Mouse (Mus musculus) heart, embryonic 11.5 days (tissue): Measurements from ENCODE around the gene Ecpas. TPM values are rescaled to one million over a fixed set of nuclear protein-coding genes. Genes with fewer than 3 reads are reported as not detected.

ENCODE experiments used
- ATAC-seq: fragments of 200-750 bp; cut with Nextera tagmentation; replicated peaks from 2 replicates; pipeline ENCODE4 v1.8.0; 2017; ENCODE audit warnings: moderate library complexity; ENCODE audit not compliant: insufficient number of reproducible peaks, low FRiP score, low TSS enrichment
- H3K27ac ChIP-seq: fragments of 300-500 bp; sonication (generic); 2 replicates; pipeline ENCODE4 v1.5.1; 2014; ENCODE audit warnings: mild to moderate bottlenecking, low read depth, low read length
- H3K27me3 ChIP-seq: fragments of 300-500 bp; sonication (generic); 2 replicates; pipeline ENCODE4 v1.6.1; 2014; ENCODE audit warnings: mild to moderate bottlenecking, low read length, mixed read lengths; ENCODE audit not compliant: control insufficient read depth, insufficient read depth
- H3K36me3 ChIP-seq: fragments of 300-500 bp; sonication (generic); 2 replicates; pipeline ENCODE4 v1.6.1; 2014; ENCODE audit warnings: mild to moderate bottlenecking, low read length, moderate library complexity, mixed read lengths; ENCODE audit not compliant: control insufficient read depth, insufficient read depth
- H3K4me1 ChIP-seq: fragments of 300-500 bp; sonication (generic); 2 replicates; pipeline ENCODE4 v1.6.1; 2014; ENCODE audit warnings: low read length; ENCODE audit not compliant: control insufficient read depth, insufficient read depth
- H3K4me2 ChIP-seq: fragments of 300-500 bp; sonication (generic); 2 replicates; pipeline ENCODE4 v1.6.1; 2014; ENCODE audit warnings: mild to moderate bottlenecking, moderate library complexity
- H3K4me3 ChIP-seq: fragments of 300-500 bp; sonication (generic); 2 replicates; pipeline ENCODE4 v1.5.1; 2014; ENCODE audit warnings: low read depth, low read length
- H3K9ac ChIP-seq: fragments of 300-500 bp; sonication (generic); 2 replicates; pipeline ENCODE4 v1.6.1; 2014; ENCODE audit warnings: mild to moderate bottlenecking, low read depth, low read length, moderate library complexity
- H3K9me3 ChIP-seq: fragments of 300-500 bp; sonication (generic); replicated peaks from 2 replicates; pipeline ENCODE4 v1.6.1; 2016; ENCODE audit warnings: low read length; ENCODE audit not compliant: control insufficient read depth
- WGBS: fragments of 180-500 bp; shearing (Covaris S2); extraction: QIAGEN DNeasy Blood & Tissue Kit; methylation state at CpG from one replicate; pipeline ENCODE4 v1.1.7; 2014; ENCODE audit not compliant: insufficient replicate concordance; 5-methylcytosine and 5-hydroxymethylcytosine counted together
- polyA plus RNA-seq: library from polyadenylated mRNA; unstranded; fragments of >200 nt; fragmentation: Nextera tagmentation; extraction: Ambion mirVana; gene quantifications from 2 replicates; pipeline ENCODE4 v1.2.1, GENCODE M21; 2014

Ecpas gene
- polyA plus RNA-seq, 1 experiment from 2014 or later: 28.4 TPM

- Histone ChIP-seq H3K36me3 (no peaks in the 10 kb centered on the region), H3K4me1 (0 out of 2 replicates have a peak, but pooled peaks cover 2% of the 10 kb centered on the region), H3K9ac (no peak overlapping the region), H3K27ac (no peak overlapping the region), H3K27me3 (no peaks in the 10 kb centered on the region), H3K4me2 (no peak overlapping the region), H3K4me3 (no peak overlapping the region), H3K9me3 (no peaks in the 10 kb centered on the region)
- no peak for ATAC-seq
- WGBS: 72% methylated on average over 4 of the region's 4 CpGs
Measured at GRCm38 (mm10) chr4:58897436-58897835, 15.1 kb downstream of the Ecpas start.

- H3K4me2 ChIP-seq: no peak overlapping the region
- H3K27ac ChIP-seq: no peak overlapping the region
- H3K36me3 ChIP-seq: no peaks in the 10 kb centered on the region
- WGBS: 80% methylated on average over 7 of the region's 7 CpGs
- H3K4me3 ChIP-seq: no peak overlapping the region
- H3K27me3 ChIP-seq: no peaks in the 10 kb centered on the region
- no peak overlapping the region for H3K9ac ChIP-seq
- no peak for ATAC-seq
- H3K9me3 ChIP-seq: no peaks in the 10 kb centered on the region
- 0 out of 2 replicates have a peak, but pooled peaks cover 4% of the 10 kb centered on the region for H3K4me1 ChIP-seq
Measured at GRCm38 (mm10) chr4:58894399-58894798, 18.1 kb downstream of the Ecpas start.

GRCm38 (mm10) chr4:58890035-58890782 lies 22.3 kb downstream of the Ecpas start:
- Histone ChIP-seq H3K4me3 (no peak overlapping the region), H3K36me3 (no peaks in the 10 kb centered on the region), H3K4me1 (0 out of 2 replicates have a peak, but pooled peaks cover 4% of the 10 kb centered on the region), H3K27me3 (no peaks in the 10 kb centered on the region), H3K4me2 (no peak overlapping the region), H3K27ac (no peak overlapping the region), H3K9ac (no peak overlapping the region), H3K9me3 (no peaks in the 10 kb centered on the region)
- WGBS: 74% methylated on average over 4 of the region's 4 CpGs
- ATAC-seq: no peak

GRCm38 (mm10) chr4:58888568-58888967 lies 24.0 kb downstream of the Ecpas start:
- ATAC-seq: no peak
- Histone ChIP-seq H3K27ac (no peak overlapping the region), H3K27me3 (no peaks in the 10 kb centered on the region), H3K9ac (no peak overlapping the region), H3K36me3 (no peaks in the 10 kb centered on the region), H3K4me2 (no peak overlapping the region), H3K4me3 (no peak overlapping the region), H3K9me3 (no peaks in the 10 kb centered on the region), H3K4me1 (peaks cover 6% of the 10 kb centered on the region; the same call in 1 of the 2 replicates)
- WGBS: 83% methylated on average over 1 of the region's 1 CpGs

- H3K27me3 ChIP-seq: no peaks in the 10 kb centered on the region
- no peak overlapping the region for H3K9ac ChIP-seq
- H3K4me1 ChIP-seq: peaks cover 6% of the 10 kb centered on the region; the same call in 1 of the 2 replicates
- H3K36me3 ChIP-seq: no peaks in the 10 kb centered on the region
- WGBS: 67% methylated on average over 3 of the region's 3 CpGs
- no peak overlapping the region for H3K27ac ChIP-seq
- H3K4me2 ChIP-seq: no peak overlapping the region
- ATAC-seq: no peak
- no peak overlapping the region for H3K4me3 ChIP-seq
- no peaks in the 10 kb centered on the region for H3K9me3 ChIP-seq
Measured at GRCm38 (mm10) chr4:58887626-58888025, 24.9 kb downstream of the Ecpas start.

GRCm38 (mm10) chr4:58886778-58887177 lies 25.8 kb downstream of the Ecpas start:
- Histone ChIP-seq H3K4me2 (no peak overlapping the region), H3K9me3 (no peaks in the 10 kb centered on the region), H3K9ac (no peak overlapping the region), H3K36me3 (no peaks in the 10 kb centered on the region), H3K27ac (no peak overlapping the region), H3K4me1 (peaks cover 6% of the 10 kb centered on the region; the same call in 1 of the 2 replicates), H3K27me3 (no peaks in the 10 kb centered on the region), H3K4me3 (no peak overlapping the region)
- no peak for ATAC-seq
- 76% methylated on average over 3 of the region's 3 CpGs for WGBS

GRCm38 (mm10) chr4:58885341-58885740 lies 27.2 kb downstream of the Ecpas start:
- peaks cover 4% of the 10 kb centered on the region; the same call in 1 of the 2 replicates for H3K4me1 ChIP-seq
- H3K4me2 ChIP-seq: no peak overlapping the region
- H3K27ac ChIP-seq: no peak overlapping the region
- no peak for ATAC-seq
- H3K9me3 ChIP-seq: no peaks in the 10 kb centered on the region
- no peaks in the 10 kb centered on the region for H3K27me3 ChIP-seq
- WGBS: 92% methylated on average over 5 of the region's 5 CpGs
- H3K9ac ChIP-seq: no peak overlapping the region
- no peaks in the 10 kb centered on the region for H3K36me3 ChIP-seq
- no peak overlapping the region for H3K4me3 ChIP-seq

GRCm38 (mm10) chr4:58883841-58884240 lies 28.7 kb downstream of the Ecpas start:
- Histone ChIP-seq H3K36me3 (no peaks in the 10 kb centered on the region), H3K27me3 (no peaks in the 10 kb centered on the region), H3K9ac (no peak overlapping the region), H3K4me3 (no peak overlapping the region), H3K4me1 (peaks cover 4% of the 10 kb centered on the region; the same call in 1 of the 2 replicates), H3K9me3 (no peaks in the 10 kb centered on the region), H3K4me2 (no peak overlapping the region), H3K27ac (no peak overlapping the region)
- 41% methylated on average over 2 of the region's 2 CpGs for WGBS
- ATAC-seq: no peak

GRCm38 (mm10) chr4:58874373-58874772 lies 38.2 kb downstream of the Ecpas start:
- ATAC-seq: no peak
- Histone ChIP-seq H3K9ac (no peak overlapping the region), H3K4me3 (no peak overlapping the region), H3K4me2 (no peak overlapping the region), H3K27me3 (no peaks in the 10 kb centered on the region), H3K36me3 (no peaks in the 10 kb centered on the region), H3K27ac (no peak overlapping the region), H3K4me1 (no peaks in the 10 kb centered on the region), H3K9me3 (no peaks in the 10 kb centered on the region)
- 80% methylated on average over 4 of the region's 4 CpGs for WGBS
